Mouse (Mus musculus): Measurements from ENCODE around the gene Adgrl3. TPM values are rescaled to one million over a fixed set of nuclear protein-coding genes. Genes with fewer than 3 reads are reported as not detected.

The Adgrl3 gene
- total and polyA plus RNA-seq, 3 experiments, result not detected

GRCm38 (mm10) chr5:81524532-81524961, 504.6 kb downstream of the Adgrl3 start:
- Histone ChIP-seq H3K79me2 (ENCODE audit: control insufficient read depth, insufficient read depth, low read length, poor library complexity) (no peaks in the 10 kb centered on the region), H3K4me3 (ENCODE audit: control insufficient read depth in 1 of 2, insufficient read depth in 1 of 2, low read depth in 2 of 2, low read length in 2 of 2) (no peak overlapping the region), H3K9ac (ENCODE audit: control insufficient read depth, low read depth, low read length, poor library complexity, severe bottlenecking) (no peak overlapping the region), H3K36me3 (ENCODE audit: control insufficient read depth in 1 of 2, insufficient read depth in 2 of 2, low read length in 2 of 2) (no peaks in the 10 kb centered on the region), H3K27me3 (ENCODE audit: control insufficient read depth in 1 of 2, insufficient read depth in 2 of 2, low read length in 2 of 2) (no peaks in the 10 kb centered on the region), H3K27ac (ENCODE audit: control insufficient read depth, low read depth, low read length) (no peak overlapping the region), H3K4me1 (ENCODE audit: control insufficient read depth in 1 of 2, insufficient read depth in 2 of 2, low read length in 2 of 2) (no peaks in the 10 kb centered on the region), H3K9me3 (replicated peaks; ENCODE audit: insufficient read depth, low read length) (no peaks in the 10 kb centered on the region)
- TF ChIP-seq GATA1 (IDR thresholded peaks at IDR 0.05; ENCODE audit: low read depth, low read length) (no peak), ZC3H11A (IDR thresholded peaks at IDR 0.05; ENCODE audit: low read depth, low read length) (no peak), CHD1 (IDR thresholded peaks at IDR 0.05; ENCODE audit: low read depth, low read length) (no peak), CHD2 (IDR thresholded peaks at IDR 0.05; ENCODE audit: low read length) (no peak), NELFE (IDR thresholded peaks at IDR 0.05; ENCODE audit: low read depth, low read length) (no peak), CTCF (IDR thresholded peaks at IDR 0.05 in 2 of 3, conservative IDR thresholded peaks at IDR 0.05 in 1 of 3; ENCODE audit: control insufficient read depth in 1 of 3, insufficient read depth in 1 of 3, low read depth in 2 of 3, low read length in 3 of 3, poor library complexity in 1 of 3, severe bottlenecking in 1 of 3) (no peak), BHLHE40 (IDR thresholded peaks at IDR 0.05; ENCODE audit: borderline replicate concordance, low read depth, low read length) (no peak), SMC3 (IDR thresholded peaks at IDR 0.05; ENCODE audit: low read depth, low read length) (no peak), ETS1 (IDR thresholded peaks at IDR 0.05; ENCODE audit: low read depth, low read length) (no peak), MAZ (IDR thresholded peaks at IDR 0.05; ENCODE audit: low read depth, low read length) (no peak), POLR2AphosphoS5 (IDR thresholded peaks at IDR 0.05; ENCODE audit: borderline replicate concordance, low read depth, low read length) (no peak), MYB (IDR thresholded peaks at IDR 0.05; ENCODE audit: low read depth, low read length) (no peak), E2F4 (IDR thresholded peaks at IDR 0.05; ENCODE audit: borderline replicate concordance, low read depth, low read length) (no peak), MAFK (IDR thresholded peaks at IDR 0.05; ENCODE audit: borderline replicate concordance, low read depth, low read length) (no peak), ZMIZ1 (IDR thresholded peaks at IDR 0.05; ENCODE audit: low read depth, low read length) (no peak), MAX (IDR thresholded peaks at IDR 0.05; ENCODE audit: low read length) (no peak), UBTF (IDR thresholded peaks at IDR 0.05; ENCODE audit: borderline replicate concordance, insufficient read depth, low read depth, low read length) (no peak), ZNF384 (IDR thresholded peaks at IDR 0.05; ENCODE audit: low read depth, low read length) (no peak), SIN3A (IDR thresholded peaks at IDR 0.05; ENCODE audit: low read length) (no peak), TBP (IDR thresholded peaks at IDR 0.05; ENCODE audit: low read depth, low read length) (no peak)
- no peak for DNase-seq (ENCODE audit: low read depth, low spot score)

DNA sequence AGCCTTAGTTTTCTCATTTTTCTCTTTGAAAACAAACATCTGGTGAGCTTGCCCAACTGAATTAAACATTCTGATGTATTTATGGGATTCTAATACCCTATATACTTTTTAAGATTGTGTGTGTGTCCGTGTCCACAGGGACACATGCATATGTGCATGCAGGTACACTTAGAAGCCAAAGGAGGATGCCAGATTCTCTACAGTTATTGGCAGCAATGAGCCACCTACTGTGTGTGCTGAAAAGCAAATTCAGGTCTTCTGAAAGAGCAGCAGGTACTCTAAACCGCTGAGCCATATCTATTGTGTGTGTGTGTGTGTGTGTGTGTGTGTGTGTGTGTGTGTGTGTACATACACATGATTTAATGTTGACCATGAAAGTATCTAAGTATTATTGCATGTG, 505.4 kb downstream of the Adgrl3 start:
- Histone ChIP-seq H3K36me3 (ENCODE audit: control insufficient read depth in 1 of 2, insufficient read depth in 2 of 2, low read length in 2 of 2) (no peaks in the 10 kb centered on the region), H3K27me3 (ENCODE audit: control insufficient read depth in 1 of 2, insufficient read depth in 2 of 2, low read length in 2 of 2) (no peaks in the 10 kb centered on the region), H3K27ac (ENCODE audit: control insufficient read depth, low read depth, low read length) (no peak overlapping the region), H3K79me2 (ENCODE audit: control insufficient read depth, insufficient read depth, low read length, poor library complexity) (no peaks in the 10 kb centered on the region), H3K9ac (ENCODE audit: control insufficient read depth, low read depth, low read length, poor library complexity, severe bottlenecking) (no peak overlapping the region), H3K9me3 (replicated peaks; ENCODE audit: insufficient read depth, low read length) (no peaks in the 10 kb centered on the region), H3K4me1 (ENCODE audit: control insufficient read depth in 1 of 2, insufficient read depth in 2 of 2, low read length in 2 of 2) (no peaks in the 10 kb centered on the region), H3K4me3 (ENCODE audit: control insufficient read depth in 1 of 2, insufficient read depth in 1 of 2, low read depth in 2 of 2, low read length in 2 of 2) (no peak overlapping the region)
- no peak for DNase-seq (ENCODE audit: low read depth, low spot score)
- no peak for TF ChIP-seq TBP (IDR thresholded peaks at IDR 0.05; ENCODE audit: low read depth, low read length)
- TF ChIP-seq JUND (IDR thresholded peaks at IDR 0.05; ENCODE audit: low read depth, low read length), result no peak
- no peak for TF ChIP-seq POLR2AphosphoS2 (IDR thresholded peaks at IDR 0.05; ENCODE audit: low read length)
- no peak for TF ChIP-seq MXI1 (IDR thresholded peaks at IDR 0.05; ENCODE audit: low read depth, low read length)
- no peak for TF ChIP-seq RAD21 (IDR thresholded peaks at IDR 0.05; ENCODE audit: low read depth, low read length)
- TF ChIP-seq MYC (IDR thresholded peaks at IDR 0.05; ENCODE audit: low read depth, low read length), result no peak
